Mouse (Mus musculus) frontal cortex, adult 2 months (tissue): ENCODE results near the gene Arid1b. TPM values are rescaled to one million over a fixed set of nuclear protein-coding genes. Genes with fewer than 3 reads are reported as not detected.

ENCODE experiments used
- DNase-seq, 2 experiments: peaks; one replicate each; pipeline ENCODE4 v3.0.0; 2022; ENCODE audit warnings: low spot score in 1 of 2; ENCODE audit errors: extremely low spot score in 1 of 2
- polyA plus RNA-seq: library from polyadenylated mRNA; depleted of rRNA; stranded (reverse); fragments of >200 nt; gene quantifications from 2 replicates; pipeline ENCODE4 v1.2.3, GENCODE M21; 2012

Arid1b gene
- polyA plus RNA-seq, 1 experiment: 27.9 TPM

- no peak for DNase-seq
These were observed 20.3 kb downstream of the Arid1b start for GRCm38 (mm10) chr17:5014327-5014957.

GRCm38 (mm10) chr17:5016404-5016803 is 22.3 kb downstream of the Arid1b start:
- no peak for DNase-seq

- no peak for DNase-seq
These were observed 22.9 kb downstream of the Arid1b start for GRCm38 (mm10) chr17:5017065-5017464.

GRCm38 (mm10) chr17:5021303-5022003 is 27.3 kb downstream of the Arid1b start:
- no peak for DNase-seq

- DNase-seq: peak in 1 of 2 experiments; percentile 46
These were observed 27.9 kb downstream of the Arid1b start for GRCm38 (mm10) chr17:5022019-5022544.

- DNase-seq: no peak
These were observed 29.6 kb downstream of the Arid1b start for GRCm38 (mm10) chr17:5023745-5024144.

- no peak for DNase-seq
These were observed 31.3 kb downstream of the Arid1b start for GRCm38 (mm10) chr17:5025400-5025799.

GRCm38 (mm10) chr17:5026578-5026977 is 32.4 kb downstream of the Arid1b start:
- DNase-seq: no peak

- DNase-seq: no peak
These were observed 35.0 kb downstream of the Arid1b start for GRCm38 (mm10) chr17:5029148-5029547.

GRCm38 (mm10) chr17:5030290-5030689 is 36.2 kb downstream of the Arid1b start:
- no peak for DNase-seq

- no peak for DNase-seq
These were observed 39.2 kb downstream of the Arid1b start for GRCm38 (mm10) chr17:5033346-5033745.

- DNase-seq: no peak
These were observed 40.1 kb downstream of the Arid1b start for GRCm38 (mm10) chr17:5034201-5034600.

- DNase-seq: no peak
These were observed 42.2 kb downstream of the Arid1b start for GRCm38 (mm10) chr17:5036200-5036835.

GRCm38 (mm10) chr17:5037199-5037598 is 43.1 kb downstream of the Arid1b start:
- no peak for DNase-seq

- no peak for DNase-seq
These were observed 45.7 kb downstream of the Arid1b start for GRCm38 (mm10) chr17:5039826-5040225.

- DNase-seq: no peak
These were observed 49.7 kb downstream of the Arid1b start for GRCm38 (mm10) chr17:5043871-5044270.

- no peak for DNase-seq
These were observed 51.5 kb downstream of the Arid1b start for GRCm38 (mm10) chr17:5045613-5046012.

GRCm38 (mm10) chr17:5047373-5047772 is 53.2 kb downstream of the Arid1b start:
- DNase-seq: no peak

- no peak for DNase-seq
These were observed 56.1 kb downstream of the Arid1b start for GRCm38 (mm10) chr17:5050266-5050665.

GRCm38 (mm10) chr17:5050970-5051530 is 56.9 kb downstream of the Arid1b start:
- no peak for DNase-seq

- DNase-seq: no peak
These were observed 58.1 kb downstream of the Arid1b start for GRCm38 (mm10) chr17:5052091-5052799.
